Mouse (Mus musculus): ENCODE results near the gene H2afy2.

H2afy2 gene

GRCm38 (mm10) chr10:61782799-61783611 lies 942 bp downstream of the H2afy2 start:
- peak; percentile 60 for DNase-seq

DNA sequence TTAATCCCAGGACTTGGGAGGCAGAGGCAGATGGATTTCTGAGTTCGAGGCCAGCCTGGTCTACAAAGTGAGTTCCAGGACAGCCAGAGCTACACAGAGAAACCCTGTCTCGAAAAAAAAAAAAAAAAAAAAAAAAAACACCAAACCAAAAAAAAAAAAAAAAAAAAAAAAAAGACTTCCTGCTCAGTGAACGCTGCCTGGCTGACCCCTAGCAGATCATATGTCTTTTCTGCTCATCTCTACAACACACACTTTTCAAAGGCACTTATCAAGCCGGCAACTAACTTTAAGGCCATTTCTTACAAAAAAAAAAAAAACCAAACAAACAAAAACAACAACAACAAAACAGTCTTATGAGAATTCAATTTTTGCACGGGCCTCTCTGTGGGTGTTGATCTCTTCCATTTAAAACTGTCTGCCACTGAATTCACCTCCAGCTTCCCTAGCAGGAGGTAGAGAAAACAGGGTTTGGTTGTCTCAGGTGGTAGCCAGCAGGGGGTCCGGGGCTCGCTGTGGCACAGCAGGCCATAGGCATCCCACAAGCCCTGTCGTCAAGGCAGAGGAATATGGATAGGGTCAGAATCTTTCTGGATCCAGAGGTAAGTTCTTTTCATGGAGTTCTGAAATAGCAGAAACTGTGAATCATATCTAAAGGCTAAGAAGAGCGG lies 2.4 kb downstream of the H2afy2 start:
- no peak for DNase-seq

DNA sequence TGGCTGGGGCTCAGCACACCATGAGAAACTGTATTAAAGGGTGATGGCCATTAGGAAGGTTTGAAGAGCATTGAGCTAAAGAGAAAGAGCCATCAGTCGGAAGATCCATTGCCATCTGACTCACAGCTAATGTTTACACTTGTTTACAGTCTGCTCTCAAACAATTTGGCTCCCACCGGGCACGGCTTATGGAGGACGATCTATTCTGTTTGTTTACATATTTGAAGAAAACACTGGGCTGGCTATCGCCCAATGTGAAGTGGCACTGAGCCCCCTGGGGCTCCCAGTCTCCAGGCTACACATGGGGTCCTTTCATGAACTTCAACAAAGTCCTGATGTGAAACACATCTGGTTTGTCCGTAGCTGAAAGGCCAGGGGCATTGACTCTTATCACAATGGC lies 17.1 kb downstream of the H2afy2 start:
- no peak for DNase-seq

- no peak for DNase-seq
Measured at GRCm38 (mm10) chr10:61765558-61765957, 18.4 kb downstream of the H2afy2 start.

GRCm38 (mm10) chr10:61764689-61765088 lies 19.3 kb downstream of the H2afy2 start:
- no peak for DNase-seq

- DNase-seq: no peak
Measured at GRCm38 (mm10) chr10:61759869-61760268, 24.1 kb downstream of the H2afy2 start.

DNA sequence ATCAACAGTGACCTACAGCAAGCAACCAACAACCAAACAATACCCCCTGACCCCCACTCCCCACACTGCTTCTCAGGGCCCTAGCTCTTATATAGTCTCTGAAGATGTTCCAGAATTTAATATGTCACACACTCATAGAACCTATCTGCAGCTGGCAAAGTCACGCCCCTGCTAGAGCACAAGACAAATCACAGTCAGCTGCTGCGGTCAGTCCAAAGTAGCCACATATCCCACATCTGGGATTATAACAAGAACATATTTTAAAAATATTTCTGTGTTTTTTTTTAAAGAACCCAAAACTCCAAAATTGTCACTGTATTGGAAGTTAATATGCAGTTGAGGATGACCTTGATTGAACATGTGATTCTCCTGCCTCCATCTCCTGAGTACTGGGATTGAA lies 25.0 kb downstream of the H2afy2 start:
- DNase-seq: no peak

GRCm38 (mm10) chr10:61757022-61757421 lies 26.9 kb downstream of the H2afy2 start:
- DNase-seq: no peak

GRCm38 (mm10) chr10:61753071-61753470 lies 30.9 kb downstream of the H2afy2 start:
- DNase-seq: no peak

DNA sequence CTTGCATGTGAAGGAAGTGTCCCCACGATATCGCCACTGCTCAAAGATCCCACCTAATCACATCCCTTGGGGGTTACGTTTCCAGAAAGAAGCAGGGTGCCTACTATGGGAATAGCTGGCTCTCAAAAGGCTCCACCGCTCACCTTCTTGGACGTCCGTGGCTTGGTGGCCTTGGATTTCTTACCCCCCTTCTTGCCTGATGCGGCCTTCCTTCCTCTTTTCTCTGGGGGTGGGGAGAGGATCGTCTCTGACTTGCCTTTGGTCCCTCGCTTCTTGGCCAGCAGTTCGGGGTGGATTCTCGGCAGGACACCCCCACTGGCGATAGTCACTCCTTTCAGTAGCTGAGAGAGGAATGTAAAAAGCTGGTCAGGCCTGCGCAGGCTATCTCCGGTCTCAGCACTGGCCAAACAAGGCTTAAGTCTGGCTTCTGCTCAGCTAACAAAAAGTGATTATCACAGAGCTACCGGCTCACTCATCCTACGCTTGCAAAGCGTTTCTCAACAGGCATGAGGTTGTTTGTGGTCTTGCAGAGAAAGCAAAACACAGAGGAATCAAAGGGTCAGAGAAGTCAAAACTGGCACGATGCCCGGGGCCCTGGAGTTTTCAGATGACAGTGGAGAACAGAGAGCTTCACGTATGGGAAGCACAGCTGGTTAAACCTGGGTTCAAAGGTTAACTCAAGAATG lies 32.3 kb downstream of the H2afy2 start:
- DNase-seq: no peak

DNA sequence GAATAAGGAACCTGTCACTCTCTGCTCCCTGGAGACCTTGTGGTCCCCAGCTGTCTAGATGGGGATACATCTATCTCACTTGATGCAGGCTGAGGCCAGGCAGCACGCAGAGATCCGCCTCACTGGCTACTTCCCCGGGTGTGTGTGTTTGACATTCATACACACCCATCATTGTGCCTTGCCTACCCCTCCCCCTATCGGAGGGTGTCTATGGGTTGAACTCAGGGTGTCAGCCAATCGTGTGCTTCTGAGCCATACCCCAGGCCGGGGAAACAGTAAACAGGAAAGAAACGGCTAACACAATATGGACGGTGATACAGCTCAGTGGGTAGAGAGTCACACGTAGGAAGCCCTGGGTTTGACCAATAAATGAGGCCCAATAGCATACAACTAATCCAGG lies 33.9 kb downstream of the H2afy2 start:
- DNase-seq: no peak

- DNase-seq: no peak
Measured at GRCm38 (mm10) chr10:61747302-61747701, 36.6 kb downstream of the H2afy2 start.

DNA sequence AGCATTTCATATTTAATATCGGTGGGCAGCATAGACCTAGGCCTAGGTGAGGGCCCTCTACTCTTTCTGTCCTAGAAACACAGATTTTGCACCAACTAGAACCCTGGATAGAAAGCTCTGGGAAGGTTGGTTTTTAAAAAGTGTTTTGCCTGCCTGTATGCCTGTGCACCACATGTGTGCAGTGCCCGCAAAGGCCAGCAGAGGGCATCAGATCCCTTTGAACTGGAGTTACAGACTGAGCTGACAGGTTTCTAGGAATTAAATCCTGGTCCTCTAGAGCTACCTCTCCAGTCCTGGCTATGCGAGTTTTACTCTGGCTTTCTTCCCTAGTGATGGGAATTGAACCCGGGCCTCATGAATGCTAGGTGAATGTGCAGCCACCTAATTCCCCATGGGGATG lies 38.8 kb downstream of the H2afy2 start:
- peak; percentile 66 for DNase-seq

GRCm38 (mm10) chr10:61742336-61742735 lies 41.6 kb downstream of the H2afy2 start:
- DNase-seq: no peak

DNA sequence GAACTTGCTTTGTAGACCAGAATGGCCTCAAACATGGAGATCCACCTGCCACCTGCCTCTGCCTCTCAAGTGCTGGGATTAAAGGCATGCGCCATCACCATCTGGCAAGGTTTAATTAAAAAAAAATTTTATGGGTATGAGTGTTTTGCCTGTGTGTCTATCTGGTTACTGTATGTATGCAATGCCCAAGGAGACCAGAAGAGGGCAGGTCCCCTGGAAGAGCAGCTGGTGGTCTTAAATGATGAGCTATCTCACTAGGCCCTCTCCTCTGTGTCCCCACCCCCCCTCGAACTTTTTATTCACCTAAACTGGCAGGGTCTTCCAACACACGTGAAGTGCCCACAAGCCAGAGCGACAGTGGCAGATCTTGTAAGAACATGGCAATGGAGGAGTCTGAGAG lies 42.1 kb downstream of the H2afy2 start:
- no peak for DNase-seq

- DNase-seq: no peak
Measured at GRCm38 (mm10) chr10:61741306-61741705, 42.6 kb downstream of the H2afy2 start.

DNA sequence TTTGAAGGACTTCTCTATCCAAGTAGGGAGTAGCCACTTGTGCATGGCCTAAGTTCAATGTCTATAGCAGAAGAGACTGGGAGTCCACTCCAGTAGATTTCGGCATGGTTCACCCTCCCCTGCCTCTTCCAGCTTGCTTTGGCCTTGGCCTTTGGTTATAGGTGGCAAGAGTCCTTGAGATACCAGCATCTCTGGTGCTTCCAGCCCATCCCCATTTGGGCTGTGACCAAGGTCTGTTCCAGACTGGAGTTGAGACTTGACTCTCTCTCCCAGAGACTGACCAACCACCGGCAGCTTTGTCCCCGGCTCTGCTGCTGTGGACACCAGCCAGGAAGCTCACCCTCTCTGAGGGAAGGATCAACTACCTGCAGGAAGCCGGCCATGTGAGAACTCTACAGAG lies 45.8 kb downstream of the H2afy2 start:
- DNase-seq: no peak

DNA sequence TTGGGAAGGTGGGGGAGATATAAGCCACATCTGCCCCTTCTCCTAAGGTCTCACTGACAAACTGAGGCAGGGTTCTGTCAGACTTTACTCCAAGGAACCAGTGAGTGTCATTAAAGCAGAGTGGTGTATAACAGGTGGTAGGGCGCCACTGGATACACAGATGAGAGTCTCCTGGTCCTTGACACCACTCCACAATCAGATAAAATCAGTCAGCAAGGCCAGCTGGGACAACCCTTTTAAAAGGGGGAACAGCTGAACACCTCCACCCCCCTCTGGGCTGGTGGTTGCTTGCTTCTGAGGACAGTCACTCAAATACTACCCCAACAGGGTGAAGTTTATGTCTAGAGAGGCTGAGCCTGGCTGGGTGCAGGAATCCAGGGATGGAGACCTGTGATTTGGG lies 46.4 kb downstream of the H2afy2 start:
- no peak for DNase-seq

DNA sequence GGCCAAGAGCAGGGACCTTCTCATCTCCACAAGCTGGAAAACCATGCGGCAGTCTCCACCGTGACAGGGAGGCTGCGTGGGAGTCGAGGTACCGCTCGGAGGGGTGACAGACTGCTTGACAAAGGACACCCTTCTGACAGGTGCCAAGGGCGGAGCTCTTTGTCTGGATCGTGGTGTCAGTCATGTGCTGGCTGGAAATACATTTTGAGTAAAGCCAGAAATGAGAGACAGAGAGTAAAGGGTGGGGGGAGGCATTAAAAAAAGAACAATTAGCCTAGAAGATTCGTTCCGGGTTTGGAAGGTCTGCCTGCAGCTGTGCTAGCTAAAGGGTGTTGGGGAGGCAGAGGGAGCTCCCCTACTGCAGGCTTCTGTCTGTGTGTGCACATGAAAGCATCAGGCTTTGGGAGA lies 47.3 kb downstream of the H2afy2 start:
- no peak for DNase-seq

GRCm38 (mm10) chr10:61734377-61734776 lies 49.6 kb downstream of the H2afy2 start:
- DNase-seq: peak; percentile 47

DNA sequence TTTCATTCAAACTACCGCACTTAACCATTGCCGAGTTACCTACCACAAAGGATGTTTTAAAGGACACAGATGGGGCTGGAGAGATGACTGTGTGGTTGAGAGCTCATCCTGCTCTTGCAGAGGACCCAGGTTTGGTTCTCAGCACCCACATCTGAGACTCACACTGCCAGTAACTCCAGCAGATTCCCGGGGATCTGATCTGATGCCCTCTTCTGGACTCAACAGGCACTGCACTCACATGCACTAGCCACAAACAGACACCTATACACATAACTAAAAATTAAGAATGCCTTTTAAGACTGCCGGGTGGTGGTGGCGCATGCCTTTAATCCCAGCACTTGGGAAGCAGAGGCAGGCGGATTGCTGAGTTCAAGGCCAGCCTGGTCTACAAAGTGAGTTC lies 53.8 kb downstream of the H2afy2 start:
- DNase-seq: no peak

DNA sequence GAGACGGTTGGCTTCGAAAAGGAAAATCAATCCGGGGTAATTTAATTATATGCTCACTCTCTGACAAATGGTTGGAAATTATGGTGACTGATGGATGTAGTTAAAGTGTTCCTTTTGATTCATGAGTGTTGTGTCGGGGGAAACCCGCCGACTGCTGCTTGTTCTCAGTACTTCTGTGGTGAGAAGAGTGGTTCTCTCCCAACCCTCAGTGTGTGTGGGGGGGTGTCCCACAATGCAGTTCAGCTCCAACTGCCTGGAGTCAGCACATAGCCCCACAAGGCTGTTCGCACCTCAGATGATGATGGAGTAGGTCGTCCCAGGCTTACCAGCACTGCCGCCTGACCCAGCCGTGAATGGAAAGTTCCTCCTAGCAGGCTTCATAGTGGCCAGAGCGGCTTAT lies 54.8 kb downstream of the H2afy2 start:
- DNase-seq: no peak

- no peak for DNase-seq
Measured at GRCm38 (mm10) chr10:61723271-61723670, 60.7 kb downstream of the H2afy2 start.

- no peak for DNase-seq
Measured at GRCm38 (mm10) chr10:61722215-61722614, 61.7 kb downstream of the H2afy2 start.
